Mouse (Mus musculus): ENCODE results near the gene Psmd1. TPM values are rescaled to one million over a fixed set of nuclear protein-coding genes. Genes with fewer than 3 reads are reported as not detected.

Gene Psmd1
- total and polyA plus RNA-seq, 3 experiments, result 57.9 to 155 (median 116) TPM

- H3K79me2 ChIP-seq (ENCODE audit: control insufficient read depth, insufficient read depth, low read length, poor library complexity), result no peaks in the 10 kb centered on the region; the same call in 1 of the 2 replicates
- H3K4me3 ChIP-seq (ENCODE audit: control insufficient read depth in 1 of 2, insufficient read depth in 1 of 2, low read depth in 2 of 2, low read length in 2 of 2), result peak overlapping the region; percentile 72 to 77
- peak; percentile 96 for DNase-seq (ENCODE audit: low read depth, low spot score)
- no peaks in the 10 kb centered on the region for H3K9me3 ChIP-seq (replicated peaks; ENCODE audit: insufficient read depth, low read length)
- peaks cover 2 to 15% of the 10 kb centered on the region in 2 experiments; a peak in 3 of 4 replicates for H3K4me1 ChIP-seq (ENCODE audit: control insufficient read depth in 1 of 2, insufficient read depth in 2 of 2, low read length in 2 of 2)
- peak overlapping the region; percentile 74 for H3K9ac ChIP-seq (ENCODE audit: control insufficient read depth, low read depth, low read length, poor library complexity, severe bottlenecking)
- peaks cover 0 to 8% of the 10 kb centered on the region in 2 experiments; a peak in 2 of 4 replicates for H3K36me3 ChIP-seq (ENCODE audit: control insufficient read depth in 1 of 2, insufficient read depth in 2 of 2, low read length in 2 of 2)
- H3K27me3 ChIP-seq (ENCODE audit: control insufficient read depth in 1 of 2, insufficient read depth in 2 of 2, low read length in 2 of 2), result peaks cover 5 to 6% of the 10 kb centered on the region in 2 experiments
- peak overlapping the region; percentile 35 for H3K27ac ChIP-seq (ENCODE audit: control insufficient read depth, low read depth, low read length)
- no peak for TF ChIP-seq KAT2A (conservative IDR thresholded peaks at IDR 0.05; ENCODE audit: low read depth, low read length)
- no peak for TF ChIP-seq MYC (IDR thresholded peaks at IDR 0.05; ENCODE audit: low read depth, low read length)
- TF ChIP-seq RCOR1 (IDR thresholded peaks at IDR 0.05; ENCODE audit: low read depth, low read length), result no peak
- TF ChIP-seq ELF1 (IDR thresholded peaks at IDR 0.05; ENCODE audit: low read depth, low read length), result no peak
- no peak for TF ChIP-seq GABPA (IDR thresholded peaks at IDR 0.05; ENCODE audit: low read depth, low read length)
- TF ChIP-seq EP300 (IDR thresholded peaks at IDR 0.05; ENCODE audit: low read depth in 1 of 2, low read length in 2 of 2), result no peak
- TF ChIP-seq TBP (IDR thresholded peaks at IDR 0.05; ENCODE audit: low read depth, low read length), result peak; percentile 53; the same call in 1 of the 2 replicates
- TF ChIP-seq RAD21 (IDR thresholded peaks at IDR 0.05; ENCODE audit: low read depth, low read length), result peak; percentile 49
- no peak for TF ChIP-seq ETS1 (IDR thresholded peaks at IDR 0.05; ENCODE audit: low read depth, low read length)
- peak; percentile 43 for TF ChIP-seq NELFE (IDR thresholded peaks at IDR 0.05; ENCODE audit: low read depth, low read length)
- no peak for TF ChIP-seq ZMIZ1 (IDR thresholded peaks at IDR 0.05; ENCODE audit: low read depth, low read length)
- TF ChIP-seq SIN3A (IDR thresholded peaks at IDR 0.05; ENCODE audit: low read length), result peak; percentile 64
- TF ChIP-seq UBTF (IDR thresholded peaks at IDR 0.05; ENCODE audit: borderline replicate concordance, insufficient read depth, low read depth, low read length), result no peak
- no peak; the same call in 1 of the 2 replicates for TF ChIP-seq TCF12 (IDR thresholded peaks at IDR 0.05; ENCODE audit: low read depth, low read length)
- peak; percentile 92 for TF ChIP-seq ZNF384 (IDR thresholded peaks at IDR 0.05; ENCODE audit: low read depth, low read length)
- TF ChIP-seq ZC3H11A (IDR thresholded peaks at IDR 0.05; ENCODE audit: low read depth, low read length), result 0 out of 2 replicates have a peak, but pooled peaks have one; percentile 30
- TF ChIP-seq MAZ (IDR thresholded peaks at IDR 0.05; ENCODE audit: low read depth, low read length), result no peak
- TF ChIP-seq POLR2A (IDR thresholded peaks at IDR 0.05; ENCODE audit: control insufficient read depth in 1 of 2, insufficient read depth in 1 of 2, low read depth in 1 of 2, low read length in 2 of 2, poor library complexity in 1 of 2), result peak in 1 of 2 experiments; percentile 74; a peak in 2 of 4 replicates
- no peak for TF ChIP-seq POLR2AphosphoS2 (IDR thresholded peaks at IDR 0.05; ENCODE audit: low read length)
- no peak for TF ChIP-seq JUND (IDR thresholded peaks at IDR 0.05; ENCODE audit: low read depth, low read length)
- TF ChIP-seq ZKSCAN1 (IDR thresholded peaks at IDR 0.05; ENCODE audit: low read depth, low read length), result peak; percentile 57; the same call in 1 of the 2 replicates
- TF ChIP-seq SMC3 (IDR thresholded peaks at IDR 0.05; ENCODE audit: low read depth, low read length), result peak; percentile 59
- TF ChIP-seq GATA1 (IDR thresholded peaks at IDR 0.05; ENCODE audit: low read depth, low read length), result no peak
- no peak for TF ChIP-seq CHD1 (IDR thresholded peaks at IDR 0.05; ENCODE audit: low read depth, low read length)
- TF ChIP-seq MAX (IDR thresholded peaks at IDR 0.05; ENCODE audit: low read length), result no peak
- 0 out of 2 replicates have a peak, but pooled peaks have one; percentile 17 for TF ChIP-seq BHLHE40 (IDR thresholded peaks at IDR 0.05; ENCODE audit: borderline replicate concordance, low read depth, low read length)
- TF ChIP-seq POLR2AphosphoS5 (IDR thresholded peaks at IDR 0.05; ENCODE audit: borderline replicate concordance, low read depth, low read length), result no peak
- TF ChIP-seq MAFK (IDR thresholded peaks at IDR 0.05; ENCODE audit: borderline replicate concordance, low read depth, low read length), result 0 out of 2 replicates have a peak, but pooled peaks have one; percentile 11
- no peak for TF ChIP-seq CHD2 (IDR thresholded peaks at IDR 0.05; ENCODE audit: low read length)
- TF ChIP-seq MYB (IDR thresholded peaks at IDR 0.05; ENCODE audit: low read depth, low read length), result no peak
- TF ChIP-seq NRF1 (IDR thresholded peaks at IDR 0.05; ENCODE audit: insufficient read depth, low read depth, low read length, poor library complexity, severe bottlenecking), result no peak
- peak; percentile 86 to 94 (median 94) for TF ChIP-seq CTCF (IDR thresholded peaks at IDR 0.05 in 2 of 3, conservative IDR thresholded peaks at IDR 0.05 in 1 of 3; ENCODE audit: control insufficient read depth in 1 of 3, insufficient read depth in 1 of 3, low read depth in 2 of 3, low read length in 3 of 3, poor library complexity in 1 of 3, severe bottlenecking in 1 of 3)
- no peak for TF ChIP-seq E2F4 (IDR thresholded peaks at IDR 0.05; ENCODE audit: borderline replicate concordance, low read depth, low read length)
- TF ChIP-seq USF2 (IDR thresholded peaks at IDR 0.05; ENCODE audit: borderline replicate concordance in 1 of 2, insufficient read depth in 1 of 2, low read depth in 1 of 2, low read length in 2 of 2), result no peak
- TF ChIP-seq USF1 (IDR thresholded peaks at IDR 0.05; ENCODE audit: low read depth, low read length), result no peak
Observed at GRCm38 (mm10) chr1:86058856-86059769, 5.1 kb upstream of the Psmd1 start.
